Mouse (Mus musculus) embryonic facial prominence, embryonic 15.5 days (tissue): Measurements from ENCODE around the gene 2010300C02Rik. TPM values are rescaled to one million over a fixed set of nuclear protein-coding genes. Genes with fewer than 3 reads are reported as not detected.

Experiments
- ATAC-seq: fragments of 200-750 bp; cut with Nextera tagmentation; 2 replicates; pipeline ENCODE4 v1.8.0; 2017; ENCODE audit warnings: low read depth, moderate TSS enrichment; ENCODE audit not compliant: insufficient number of reproducible peaks, low FRiP score, low TSS enrichment
- H3K27ac ChIP-seq: fragments of 300-500 bp; sonication (generic); replicated peaks from 2 replicates; pipeline ENCODE4 v1.5.1; 2015; ENCODE audit warnings: mild to moderate bottlenecking, inconsistent platforms
- H3K27me3 ChIP-seq: fragments of 300-500 bp; sonication (generic); 2 replicates; pipeline ENCODE4 v1.6.1; 2015; ENCODE audit warnings: inconsistent platforms
- H3K36me3 ChIP-seq: fragments of 300-500 bp; sonication (generic); 2 replicates; pipeline ENCODE4 v1.6.1; 2015; ENCODE audit warnings: mild to moderate bottlenecking, inconsistent platforms
- H3K4me1 ChIP-seq: fragments of 300-500 bp; sonication (generic); 2 replicates; pipeline ENCODE4 v1.6.1; 2015; ENCODE audit warnings: inconsistent platforms
- H3K4me2 ChIP-seq: fragments of 300-500 bp; sonication (generic); replicated peaks from 2 replicates; pipeline ENCODE4 v1.6.1; 2015; ENCODE audit warnings: mild to moderate bottlenecking, inconsistent platforms
- H3K4me3 ChIP-seq: fragments of 300-500 bp; sonication (generic); replicated peaks from 2 replicates; pipeline ENCODE4 v1.5.1; 2015; ENCODE audit warnings: mild to moderate bottlenecking, inconsistent platforms
- H3K9ac ChIP-seq: fragments of 300-500 bp; sonication (generic); 2 replicates; pipeline ENCODE4 v1.6.1; 2015; ENCODE audit warnings: inconsistent platforms
- H3K9me3 ChIP-seq: fragments of 300-500 bp; sonication (generic); replicated peaks from 2 replicates; pipeline ENCODE4 v1.6.1; 2016; ENCODE audit warnings: inconsistent platforms
- WGBS: fragments of 180-500 bp; shearing (Covaris S2); methylation state at CpG from one replicate; pipeline ENCODE4 v1.1.7; 2015; 5-methylcytosine and 5-hydroxymethylcytosine counted together
- polyA plus RNA-seq: library from polyadenylated mRNA; unstranded; fragments of >200 nt; fragmentation: Nextera tagmentation; extraction: Ambion mirVana; gene quantifications from 2 replicates; pipeline ENCODE4 v1.2.1, GENCODE M21; 2015

The 2010300C02Rik gene
- polyA plus RNA-seq, 1 experiment from 2014 or later: 11.5 TPM

- no peak overlapping the region for H3K4me2 ChIP-seq
- H3K9ac ChIP-seq: no peak overlapping the region
- H3K27ac ChIP-seq: no peak overlapping the region
- no peaks in the 10 kb centered on the region for H3K9me3 ChIP-seq
- no peak overlapping the region for H3K4me3 ChIP-seq
- 0 out of 2 replicates have a peak, but pooled peaks cover 5% of the 10 kb centered on the region for H3K4me1 ChIP-seq
- H3K36me3 ChIP-seq: no peaks in the 10 kb centered on the region
- ATAC-seq: no peak
- 43% methylated on average over 2 of the region's 2 CpGs for WGBS
- H3K27me3 ChIP-seq: no peaks in the 10 kb centered on the region
Observed at GRCm38 (mm10) chr1:37636169-37636568, 83.7 kb downstream of the 2010300C02Rik start.

- 0 out of 2 replicates have a peak, but pooled peaks cover 5% of the 10 kb centered on the region for H3K4me1 ChIP-seq
- no peaks in the 10 kb centered on the region for H3K9me3 ChIP-seq
- H3K27me3 ChIP-seq: no peaks in the 10 kb centered on the region
- no peak overlapping the region for H3K27ac ChIP-seq
- WGBS: 50% methylated on average over 7 of the region's 7 CpGs
- no peak for ATAC-seq
- no peak overlapping the region for H3K4me2 ChIP-seq
- no peaks in the 10 kb centered on the region for H3K36me3 ChIP-seq
- no peak overlapping the region for H3K9ac ChIP-seq
- H3K4me3 ChIP-seq: no peak overlapping the region
Observed at GRCm38 (mm10) chr1:37635716-37636115, 84.2 kb downstream of the 2010300C02Rik start.

GRCm38 (mm10) chr1:37634658-37635057 lies 85.2 kb downstream of the 2010300C02Rik start:
- 22% methylated on average over 4 of the region's 4 CpGs for WGBS
- Histone ChIP-seq H3K9me3 (no peaks in the 10 kb centered on the region), H3K4me3 (no peak overlapping the region), H3K36me3 (no peaks in the 10 kb centered on the region), H3K4me1 (0 out of 2 replicates have a peak, but pooled peaks cover 5% of the 10 kb centered on the region), H3K9ac (no peak overlapping the region), H3K27ac (no peak overlapping the region), H3K27me3 (no peaks in the 10 kb centered on the region), H3K4me2 (no peak overlapping the region)
- ATAC-seq: no peak

GRCm38 (mm10) chr1:37633516-37633915 lies 86.4 kb downstream of the 2010300C02Rik start:
- Histone ChIP-seq H3K4me2 (no peak overlapping the region), H3K36me3 (no peaks in the 10 kb centered on the region), H3K27me3 (no peaks in the 10 kb centered on the region), H3K4me1 (no peaks in the 10 kb centered on the region), H3K27ac (no peak overlapping the region; the same call in 1 of the 2 replicates), H3K9ac (no peak overlapping the region), H3K9me3 (no peaks in the 10 kb centered on the region), H3K4me3 (no peak overlapping the region)
- no peak for ATAC-seq
- WGBS: 66% methylated on average over 5 of the region's 5 CpGs

- Histone ChIP-seq H3K4me1 (no peaks in the 10 kb centered on the region), H3K36me3 (no peaks in the 10 kb centered on the region), H3K4me2 (no peak overlapping the region), H3K9me3 (no peaks in the 10 kb centered on the region), H3K27me3 (no peaks in the 10 kb centered on the region), H3K4me3 (no peak overlapping the region), H3K27ac (no peak overlapping the region), H3K9ac (no peak overlapping the region)
- no peak for ATAC-seq
- WGBS: 88% methylated on average over 8 of the region's 8 CpGs
Observed at GRCm38 (mm10) chr1:37632425-37632824, 87.5 kb downstream of the 2010300C02Rik start.

GRCm38 (mm10) chr1:37631456-37631855 lies 88.4 kb downstream of the 2010300C02Rik start:
- H3K36me3 ChIP-seq: no peaks in the 10 kb centered on the region
- H3K9me3 ChIP-seq: no peaks in the 10 kb centered on the region
- H3K9ac ChIP-seq: no peak overlapping the region
- no peaks in the 10 kb centered on the region for H3K4me1 ChIP-seq
- WGBS: 78% methylated on average over 6 of the region's 6 CpGs
- H3K27me3 ChIP-seq: no peaks in the 10 kb centered on the region
- no peak for ATAC-seq
- H3K4me3 ChIP-seq: no peak overlapping the region
- no peak overlapping the region for H3K4me2 ChIP-seq
- H3K27ac ChIP-seq: no peak overlapping the region

- H3K9ac ChIP-seq: no peak overlapping the region
- 71% methylated on average over 10 of the region's 10 CpGs for WGBS
- H3K4me3 ChIP-seq: no peak overlapping the region
- H3K27ac ChIP-seq: no peak overlapping the region; the same call in 1 of the 2 replicates
- H3K4me1 ChIP-seq: no peaks in the 10 kb centered on the region
- H3K9me3 ChIP-seq: no peaks in the 10 kb centered on the region
- no peak for ATAC-seq
- no peaks in the 10 kb centered on the region for H3K36me3 ChIP-seq
- H3K27me3 ChIP-seq: no peaks in the 10 kb centered on the region
- no peak overlapping the region for H3K4me2 ChIP-seq
Observed at GRCm38 (mm10) chr1:37630412-37631210, 89.3 kb downstream of the 2010300C02Rik start.

- 93% methylated on average over 5 of the region's 5 CpGs for WGBS
- no peak for ATAC-seq
Observed at GRCm38 (mm10) chr1:37629876-37630275, 90.0 kb downstream of the 2010300C02Rik start.

GRCm38 (mm10) chr1:37628749-37629148 lies 91.1 kb downstream of the 2010300C02Rik start:
- H3K4me2 ChIP-seq: no peak overlapping the region
- H3K4me3 ChIP-seq: no peak overlapping the region
- H3K4me1 ChIP-seq: no peaks in the 10 kb centered on the region
- no peak overlapping the region for H3K27ac ChIP-seq
- no peaks in the 10 kb centered on the region for H3K9me3 ChIP-seq
- no peak overlapping the region for H3K9ac ChIP-seq
- no peaks in the 10 kb centered on the region for H3K36me3 ChIP-seq
- 69% methylated on average over 6 of the region's 6 CpGs for WGBS
- no peaks in the 10 kb centered on the region for H3K27me3 ChIP-seq
- ATAC-seq: no peak

More at GRCm38 (mm10) chr1:37629876-37630275, 90.0 kb downstream of the 2010300C02Rik start:
- H3K36me3 ChIP-seq: no peaks in the 10 kb centered on the region
- no peak overlapping the region for H3K4me2 ChIP-seq
- H3K4me3 ChIP-seq: no peak overlapping the region
- no peaks in the 10 kb centered on the region for H3K9me3 ChIP-seq
- no peak overlapping the region for H3K27ac ChIP-seq
- no peaks in the 10 kb centered on the region for H3K4me1 ChIP-seq
- no peaks in the 10 kb centered on the region for H3K27me3 ChIP-seq
- H3K9ac ChIP-seq: no peak overlapping the region

- Histone ChIP-seq H3K36me3 (no peaks in the 10 kb centered on the region), H3K9me3 (no peaks in the 10 kb centered on the region), H3K27me3 (no peaks in the 10 kb centered on the region), H3K4me2 (no peak overlapping the region), H3K4me3 (no peak overlapping the region), H3K4me1 (no peaks in the 10 kb centered on the region), H3K9ac (no peak overlapping the region), H3K27ac (no peak overlapping the region)
- ATAC-seq: no peak
- 88% methylated on average over 17 of the region's 17 CpGs for WGBS
Observed at GRCm38 (mm10) chr1:37624185-37624584, 95.7 kb downstream of the 2010300C02Rik start.

- H3K36me3 ChIP-seq: no peaks in the 10 kb centered on the region
- no peak overlapping the region for H3K4me3 ChIP-seq
- H3K9me3 ChIP-seq: no peaks in the 10 kb centered on the region
- no peak overlapping the region for H3K9ac ChIP-seq
- no peaks in the 10 kb centered on the region for H3K4me1 ChIP-seq
- H3K27ac ChIP-seq: no peak overlapping the region
- no peaks in the 10 kb centered on the region for H3K27me3 ChIP-seq
- ATAC-seq: no peak
- WGBS: 75% methylated on average over 6 of the region's 6 CpGs
- H3K4me2 ChIP-seq: no peak overlapping the region
Observed at GRCm38 (mm10) chr1:37622049-37622448, 97.8 kb downstream of the 2010300C02Rik start.

- Histone ChIP-seq H3K27ac (no peak overlapping the region), H3K4me2 (no peak overlapping the region), H3K4me3 (no peak overlapping the region), H3K9ac (no peak overlapping the region), H3K9me3 (no peaks in the 10 kb centered on the region), H3K4me1 (peaks cover 19% of the 10 kb centered on the region), H3K27me3 (no peaks in the 10 kb centered on the region), H3K36me3 (no peaks in the 10 kb centered on the region)
- WGBS: 33% methylated on average over 1 of the region's 1 CpGs
- no peak for ATAC-seq
Observed at GRCm38 (mm10) chr1:37619542-37619941, 100.3 kb downstream of the 2010300C02Rik start.
